Mouse (Mus musculus) adrenal gland, postnatal 4 days (tissue): ENCODE data around the gene Arhgef12. TPM values are rescaled to one million over a fixed set of nuclear protein-coding genes. Genes with fewer than 3 reads are reported as not detected.

Source experiments
- DNase-seq, 2 experiments: peaks; one replicate each; pipeline ENCODE4 v3.0.0; 2021 to 2022; ENCODE audit warnings: low spot score in 2 of 2, mixed read lengths in 2 of 2
- total RNA-seq, 2 experiments: library from RNA; stranded (reverse); gene quantifications; 2 replicates each; pipeline ENCODE4 v1.2.3; 2021

Gene Arhgef12
- total RNA-seq, 2 experiments from 2014 or later: 98.7 to 111 TPM

DNA sequence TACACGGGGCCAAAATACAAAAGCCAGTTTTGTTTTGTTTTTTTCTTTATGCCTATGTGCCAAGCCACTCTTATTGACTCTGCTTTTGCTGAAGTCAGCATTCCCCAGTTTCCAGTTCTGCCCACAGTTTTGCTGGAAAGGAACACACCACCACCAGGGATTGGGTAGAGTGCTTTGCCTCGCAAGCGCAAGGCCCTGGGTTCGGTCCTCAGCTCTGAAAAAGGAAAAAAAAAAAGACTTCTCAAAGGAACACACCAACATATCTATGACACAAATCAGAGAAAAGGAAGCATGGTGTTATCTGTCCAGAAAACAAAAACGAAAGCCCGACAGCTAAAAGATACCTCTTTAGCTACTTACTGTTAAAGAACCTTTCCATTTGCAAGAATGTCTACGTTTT, 2.1 kb upstream of the Arhgef12 start:
- no peak for DNase-seq

GRCm38 (mm10) chr9:43108721-43109120, 1.7 kb upstream of the Arhgef12 start:
- no peak for DNase-seq

GRCm38 (mm10) chr9:43108081-43108480, 1.0 kb upstream of the Arhgef12 start:
- no peak for DNase-seq

DNA sequence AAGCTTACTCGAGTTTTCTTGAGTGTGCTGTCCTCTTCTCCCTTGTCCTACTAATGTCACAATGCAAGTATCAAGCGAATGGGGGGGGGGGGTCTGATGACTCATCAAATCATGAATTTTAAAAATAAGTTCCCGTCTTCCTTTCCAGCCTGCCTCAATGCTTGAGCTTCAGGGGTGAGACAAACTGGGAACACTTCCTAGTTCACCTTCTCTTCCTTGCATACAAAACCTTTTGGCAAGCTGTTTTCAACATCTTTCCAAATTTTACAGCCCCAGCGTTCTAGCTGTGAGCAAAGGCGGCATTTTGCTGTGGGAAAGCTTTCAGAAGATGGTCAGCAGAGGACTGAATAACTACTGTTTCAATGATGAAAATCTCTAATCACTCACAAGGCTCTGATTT, 516 bp upstream of the Arhgef12 start:
- DNase-seq: no peak

DNA sequence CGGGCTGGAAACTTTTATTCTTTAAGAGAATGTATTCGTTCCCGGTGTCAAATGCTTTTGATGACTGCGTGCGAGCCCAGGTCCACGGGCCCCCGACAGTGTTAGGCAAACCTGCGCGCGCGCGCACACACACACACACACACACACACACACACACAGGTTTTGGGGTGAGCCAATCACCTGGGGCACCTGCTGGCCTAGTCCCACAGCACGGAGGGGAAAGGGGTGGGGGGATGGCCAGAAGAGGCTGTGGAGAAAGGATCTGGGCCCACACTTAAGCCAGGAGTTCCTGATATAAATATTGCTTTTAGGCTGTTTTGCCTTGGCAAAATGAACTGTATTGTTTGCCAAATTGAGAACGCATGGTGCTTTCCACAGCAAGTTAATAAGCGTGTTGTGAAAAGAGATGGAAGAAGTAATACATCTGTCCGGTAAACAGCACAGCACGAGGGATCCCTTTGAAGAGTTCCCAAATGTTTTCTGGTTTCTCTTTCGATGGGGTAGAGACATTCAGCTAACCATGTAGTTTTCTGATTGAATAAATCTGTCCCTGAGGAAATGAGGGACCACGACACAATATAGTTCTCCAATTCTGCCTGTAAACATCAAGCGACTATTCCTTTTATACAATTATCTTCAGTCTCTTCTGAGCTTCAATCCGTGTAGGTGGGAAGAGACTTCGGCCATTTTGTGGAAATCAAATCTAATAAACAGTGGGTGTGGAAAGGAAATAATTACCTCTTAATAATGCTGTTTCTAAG, 433 bp downstream of the Arhgef12 start:
- DNase-seq: peak in 1 of 2 experiments; percentile 19

DNA sequence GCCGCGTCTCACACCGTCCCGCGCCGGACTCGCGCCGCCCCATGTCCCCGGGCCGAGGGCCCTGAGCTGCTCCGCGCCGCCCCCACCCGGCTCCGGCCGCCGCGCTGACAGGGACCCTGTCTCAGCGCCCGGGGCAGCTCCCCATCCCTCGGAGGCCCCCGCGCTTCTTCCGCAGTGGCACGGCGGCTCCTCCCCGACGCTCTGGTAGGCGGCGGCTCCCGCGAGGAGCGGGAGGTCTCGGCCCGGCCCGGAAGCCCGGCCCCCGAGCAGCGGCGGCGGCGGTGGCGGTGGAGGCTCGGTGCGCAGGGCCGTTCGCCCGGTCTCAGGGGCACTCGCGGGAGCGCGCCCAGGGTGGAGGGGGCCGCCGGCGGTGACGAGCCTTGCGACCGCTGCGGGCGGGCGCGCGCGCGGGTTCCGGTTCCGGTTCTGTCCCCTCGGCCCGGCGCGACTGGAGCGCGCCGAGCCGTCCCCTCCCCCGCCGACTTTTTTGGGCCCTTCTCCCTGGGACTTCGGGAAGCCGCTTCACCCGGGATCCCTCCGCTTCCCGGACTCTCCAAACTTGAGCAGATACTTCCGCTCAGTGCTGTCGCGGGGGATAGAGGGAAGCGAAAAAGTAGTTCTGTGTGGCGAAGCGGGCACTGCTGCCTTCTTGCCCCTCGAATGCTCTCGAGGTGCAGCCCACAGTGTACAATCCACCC, 1.2 kb downstream of the Arhgef12 start:
- DNase-seq: peak; percentile 88 to 89

GRCm38 (mm10) chr9:43104873-43105663, 2.0 kb downstream of the Arhgef12 start:
- peak in 1 of 2 experiments; percentile 11 for DNase-seq

- no peak for DNase-seq
These were observed 2.5 kb downstream of the Arhgef12 start for GRCm38 (mm10) chr9:43104526-43104872.

GRCm38 (mm10) chr9:43103675-43104299, 3.3 kb downstream of the Arhgef12 start:
- DNase-seq: no peak

- no peak for DNase-seq
These were observed 4.1 kb downstream of the Arhgef12 start for GRCm38 (mm10) chr9:43102931-43103330.

DNA sequence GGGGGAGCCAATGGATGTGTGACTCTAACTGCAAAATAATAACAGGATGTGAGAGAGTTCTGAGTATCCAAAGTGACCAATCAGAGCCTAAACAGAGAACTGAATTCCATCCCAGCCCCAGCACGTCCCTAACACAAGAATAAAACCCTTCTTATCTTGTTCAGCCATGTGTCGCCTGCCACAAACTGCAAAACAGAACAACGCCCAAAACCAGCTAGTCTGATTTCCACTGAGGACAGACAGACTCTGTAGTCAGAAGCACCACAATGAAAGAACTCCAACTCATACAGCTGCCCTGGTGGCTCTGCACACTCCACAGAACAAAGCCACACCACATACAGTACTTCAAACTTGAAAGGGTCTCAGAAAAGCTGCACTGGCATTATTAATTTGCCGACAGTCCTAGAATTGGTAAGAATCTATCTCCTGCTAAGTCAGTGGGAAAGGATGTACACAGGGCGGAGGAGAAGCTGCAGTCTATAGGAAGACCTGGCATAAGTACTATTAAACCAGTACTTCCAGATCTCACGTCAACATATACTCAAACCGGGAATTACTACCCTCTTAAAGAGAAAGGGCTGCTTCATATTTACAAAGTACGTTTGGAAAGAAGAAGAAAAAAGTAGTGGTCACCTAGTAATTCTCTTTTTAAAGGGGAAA, 5.0 kb downstream of the Arhgef12 start:
- DNase-seq: no peak

GRCm38 (mm10) chr9:43098922-43099321, 8.1 kb downstream of the Arhgef12 start:
- DNase-seq: no peak

- no peak for DNase-seq
These were observed 9.1 kb downstream of the Arhgef12 start for GRCm38 (mm10) chr9:43097801-43098557.

DNA sequence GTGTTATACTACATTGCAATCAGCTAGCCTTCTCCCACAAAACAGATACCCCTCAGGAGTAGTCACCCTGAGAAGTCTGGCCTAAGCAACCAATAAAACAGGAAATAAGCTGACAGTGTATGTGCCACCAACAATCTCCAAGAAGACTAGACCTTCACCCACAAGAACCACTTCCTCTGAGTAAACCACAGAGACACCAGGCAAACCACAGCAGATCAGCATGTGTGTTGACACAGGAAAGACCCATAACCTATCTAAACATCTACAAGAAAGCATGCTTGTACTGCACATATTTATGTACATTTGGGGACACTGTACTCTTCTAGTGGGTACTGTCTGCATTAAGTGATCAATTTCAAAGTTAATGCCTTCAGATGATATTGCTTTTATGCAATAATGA, 10.7 kb downstream of the Arhgef12 start:
- DNase-seq: no peak

GRCm38 (mm10) chr9:43094828-43095227, 12.2 kb downstream of the Arhgef12 start:
- no peak for DNase-seq

DNA sequence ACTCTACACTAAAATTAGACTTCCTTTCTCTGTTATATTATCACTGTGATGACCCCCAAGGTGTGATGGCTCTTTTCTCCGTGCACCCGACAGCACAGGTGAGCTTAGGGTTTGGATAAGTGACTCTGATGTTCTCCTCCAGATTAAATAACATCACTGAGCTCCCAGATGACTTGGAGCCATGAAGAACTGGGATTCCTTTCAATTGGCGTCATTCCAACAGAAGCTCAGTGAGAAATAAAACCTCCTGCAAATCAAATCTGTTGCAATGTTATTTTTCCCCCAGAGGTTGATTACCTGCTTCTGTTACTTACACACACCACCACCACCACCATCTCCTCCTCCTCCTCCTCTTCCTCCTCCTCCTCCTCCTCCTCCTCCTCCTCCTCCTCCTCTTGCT, 13.2 kb downstream of the Arhgef12 start:
- DNase-seq: no peak

- DNase-seq: no peak
These were observed 21.3 kb downstream of the Arhgef12 start for GRCm38 (mm10) chr9:43085686-43086285.

DNA sequence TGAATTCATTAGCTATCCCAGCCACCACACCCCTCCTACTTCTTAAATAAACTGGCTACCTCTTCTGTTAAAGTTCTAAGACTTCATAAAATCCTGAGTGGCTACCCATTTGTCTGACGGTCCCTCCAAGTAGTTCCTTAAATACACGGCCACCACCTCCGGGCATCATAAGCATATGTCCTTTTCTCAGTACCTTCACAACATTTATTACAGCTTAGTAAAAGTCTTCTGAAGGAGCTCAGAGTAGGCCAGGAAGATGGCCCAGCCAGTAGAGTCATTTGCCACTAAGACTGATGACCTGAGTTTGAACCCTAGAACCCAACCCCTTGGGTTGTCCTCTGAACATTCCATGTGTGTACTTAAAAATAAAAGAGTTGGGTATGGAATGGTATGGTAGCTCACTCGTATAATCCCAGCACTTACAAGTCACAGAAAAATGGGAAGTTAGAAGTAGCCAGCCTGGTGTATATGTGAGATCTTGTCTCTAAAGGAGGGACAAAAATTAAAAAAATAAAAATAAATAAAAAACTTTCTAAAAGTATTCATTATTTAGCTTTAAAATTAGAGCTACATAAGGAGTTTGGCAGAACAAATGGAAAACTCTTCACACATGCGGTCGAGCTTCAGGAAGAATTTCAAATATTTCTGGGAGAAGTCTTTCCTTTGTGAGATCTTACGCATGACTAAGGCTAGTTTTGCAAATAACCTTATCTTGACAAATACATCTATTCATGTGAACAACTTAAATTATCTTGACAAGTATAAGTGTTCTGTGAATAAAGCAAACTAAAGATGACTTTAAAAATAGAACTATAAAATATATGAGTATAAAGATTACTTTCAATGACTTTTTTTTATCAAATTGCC, 22.3 kb downstream of the Arhgef12 start:
- DNase-seq: no peak
